Mouse (Mus musculus) MEL (cell line): Measurements from ENCODE around the gene Pxn. TPM values are rescaled to one million over a fixed set of nuclear protein-coding genes. Genes with fewer than 3 reads are reported as not detected.

Source experiments
- DNase-seq: peaks from one replicate; pipeline ENCODE4 v3.0.0; 2011; ENCODE audit warnings: low read depth, low spot score
- H3K27ac ChIP-seq: 2 replicates; pipeline ENCODE4 v1.5.1; 2012; ENCODE audit warnings: low read depth, mild to moderate bottlenecking, control low read depth, low read length, moderate library complexity; ENCODE audit not compliant: control insufficient read depth
- H3K27me3 ChIP-seq, 2 experiments: fragments of 150-350 bp in 1 of 2; sonication (generic) in 1 of 2; 2 replicates each; pipeline ENCODE4 v1.6.1; 2012; ENCODE audit warnings: low read length in 2 of 2, mild to moderate bottlenecking in 2 of 2, improper control_type of control experiment in 1 of 2, moderate library complexity in 1 of 2; ENCODE audit not compliant: insufficient read depth in 2 of 2, control insufficient read depth in 1 of 2
- H3K36me3 ChIP-seq, 2 experiments: 2 replicates each; pipeline ENCODE4 v1.6.1; 2012 to 2014; ENCODE audit warnings: low read length in 2 of 2, improper control_type of control experiment in 1 of 2, inconsistent platforms in 1 of 2, mild to moderate bottlenecking in 1 of 2; ENCODE audit not compliant: insufficient read depth in 2 of 2, control insufficient read depth in 1 of 2
- H3K4me1 ChIP-seq, 2 experiments: fragments of 150-350 bp in 1 of 2; sonication (generic) in 1 of 2; 2 replicates each; pipeline ENCODE4 v1.6.1; 2012; ENCODE audit warnings: low read length in 2 of 2, improper control_type of control experiment in 1 of 2, mild to moderate bottlenecking in 1 of 2; ENCODE audit not compliant: insufficient read depth in 2 of 2, control insufficient read depth in 1 of 2
- H3K4me3 ChIP-seq, 2 experiments: fragments of 150-350 bp in 1 of 2; sonication (generic) in 1 of 2; 2 replicates each; pipeline ENCODE4 v1.5.1; 2012; ENCODE audit warnings: low read depth in 2 of 2, low read length in 2 of 2, mild to moderate bottlenecking in 2 of 2, moderate library complexity in 2 of 2, control low read depth in 1 of 2, improper control_type of control experiment in 1 of 2; ENCODE audit not compliant: control insufficient read depth in 1 of 2, insufficient read depth in 1 of 2
- H3K79me2 ChIP-seq: 2 replicates; pipeline ENCODE4 v1.6.1; 2012; ENCODE audit warnings: mild to moderate bottlenecking, low read length, moderate library complexity; ENCODE audit not compliant: control insufficient read depth, poor library complexity, insufficient read depth
- H3K9ac ChIP-seq: 2 replicates; pipeline ENCODE4 v1.6.1; 2012; ENCODE audit warnings: low read depth, mild to moderate bottlenecking, control low read depth, low read length, moderate library complexity; ENCODE audit not compliant: control insufficient read depth, poor library complexity, severe bottlenecking
- H3K9me3 ChIP-seq: fragments of 150-350 bp; sonication (generic); replicated peaks from 2 replicates; pipeline ENCODE4 v1.6.1; 2012; ENCODE audit warnings: mild to moderate bottlenecking, low read length, improper control_type of control experiment, moderate library complexity; ENCODE audit not compliant: insufficient read depth
- CHD1 ChIP-seq: IDR thresholded peaks from 2 replicates; pipeline ENCODE4 v1.6.1; 2012; ENCODE audit warnings: low read depth, mild to moderate bottlenecking, inconsistent platforms, low read length, improper control_type of control experiment
- CTCF ChIP-seq, 3 experiments: IDR thresholded peaks in 2 of 3; conservative IDR thresholded peaks in 1 of 3; 2 replicates each; pipeline ENCODE4 v1.5.1; 2011 to 2012; ENCODE audit warnings: low read length in 3 of 3, low read depth in 2 of 3, mild to moderate bottlenecking in 2 of 3, improper control_type of control experiment in 1 of 3, inconsistent platforms in 1 of 3, mixed read lengths in 1 of 3, moderate library complexity in 1 of 3; ENCODE audit not compliant: control insufficient read depth in 1 of 3, insufficient read depth in 1 of 3, poor library complexity in 1 of 3, severe bottlenecking in 1 of 3
- GATA1 ChIP-seq: IDR thresholded peaks from 2 replicates; pipeline ENCODE4 v1.6.1; 2011; ENCODE audit warnings: low read depth, low read length, improper control_type of control experiment
- MAZ ChIP-seq: IDR thresholded peaks from 2 replicates; pipeline ENCODE4 v1.6.1; 2012; ENCODE audit warnings: low read depth, mild to moderate bottlenecking, inconsistent platforms, low read length, improper control_type of control experiment
- MEF2A ChIP-seq: IDR thresholded peaks from 2 replicates; pipeline ENCODE4 v1.6.1; 2014; ENCODE audit warnings: low read depth, mild to moderate bottlenecking, inconsistent platforms, low read length, improper control_type of control experiment; ENCODE audit not compliant: poor library complexity, insufficient replicate concordance, severe bottlenecking; ENCODE audit errors: extremely low read depth
- MXI1 ChIP-seq: IDR thresholded peaks from 2 replicates; pipeline ENCODE4 v1.6.1; 2011; ENCODE audit warnings: mild to moderate bottlenecking, low read depth, low read length, improper control_type of control experiment
- MYB ChIP-seq: IDR thresholded peaks from 2 replicates; pipeline ENCODE4 v1.6.1; 2011; ENCODE audit warnings: mild to moderate bottlenecking, low read depth, low read length, improper control_type of control experiment
- NRF1 ChIP-seq: IDR thresholded peaks from 2 replicates; pipeline ENCODE4 v1.6.1; 2014; ENCODE audit warnings: low read depth, mild to moderate bottlenecking, inconsistent platforms, low read length, improper control_type of control experiment, moderate library complexity; ENCODE audit not compliant: poor library complexity, insufficient read depth, severe bottlenecking
- POLR2A ChIP-seq, 2 experiments: IDR thresholded peaks; 2 replicates each; pipeline ENCODE4 v1.6.1; 2011 to 2012; ENCODE audit warnings: low read length in 2 of 2, mild to moderate bottlenecking in 2 of 2, control low read depth in 1 of 2, improper control_type of control experiment in 1 of 2, low read depth in 1 of 2, moderate library complexity in 1 of 2; ENCODE audit not compliant: control insufficient read depth in 1 of 2, insufficient read depth in 1 of 2, poor library complexity in 1 of 2
- POLR2AphosphoS5 ChIP-seq: IDR thresholded peaks from 2 replicates; pipeline ENCODE4 v1.6.1; 2012; ENCODE audit warnings: low read depth, borderline replicate concordance, mild to moderate bottlenecking, inconsistent platforms, low read length, moderate library complexity, mixed read lengths
- RAD21 ChIP-seq: IDR thresholded peaks from 2 replicates; pipeline ENCODE4 v1.6.1; 2011; ENCODE audit warnings: mild to moderate bottlenecking, low read depth, low read length, improper control_type of control experiment
- SMC3 ChIP-seq: IDR thresholded peaks from 2 replicates; pipeline ENCODE4 v1.6.1; 2011; ENCODE audit warnings: low read depth, low read length, improper control_type of control experiment
- TBP ChIP-seq: IDR thresholded peaks from 2 replicates; pipeline ENCODE4 v1.8.0; 2011; ENCODE audit warnings: low read depth, low read length, improper control_type of control experiment
- TCF12 ChIP-seq: IDR thresholded peaks from 2 replicates; pipeline ENCODE4 v1.6.1; 2014; ENCODE audit warnings: low read depth, mild to moderate bottlenecking, inconsistent platforms, low read length, improper control_type of control experiment, moderate library complexity
- UBTF ChIP-seq: IDR thresholded peaks from 2 replicates; pipeline ENCODE4 v1.6.1; 2012; ENCODE audit warnings: low read depth, mild to moderate bottlenecking, inconsistent platforms, low read length, improper control_type of control experiment, moderate library complexity, borderline replicate concordance; ENCODE audit not compliant: insufficient read depth
- USF2 ChIP-seq, 2 experiments: IDR thresholded peaks; 2 replicates each; pipeline ENCODE4 v1.6.1; 2011 to 2012; ENCODE audit warnings: improper control_type of control experiment in 2 of 2, low read length in 2 of 2, borderline replicate concordance in 1 of 2, inconsistent platforms in 1 of 2, low read depth in 1 of 2, mild to moderate bottlenecking in 1 of 2; ENCODE audit not compliant: insufficient read depth in 1 of 2
- ZC3H11A ChIP-seq: IDR thresholded peaks from 2 replicates; pipeline ENCODE4 v1.6.1; 2012; ENCODE audit warnings: low read depth, mild to moderate bottlenecking, inconsistent platforms, low read length, improper control_type of control experiment
- ZKSCAN1 ChIP-seq: IDR thresholded peaks from 2 replicates; pipeline ENCODE4 v1.6.1; 2012; ENCODE audit warnings: low read depth, mild to moderate bottlenecking, inconsistent platforms, low read length, improper control_type of control experiment, moderate library complexity
- ZNF384 ChIP-seq: IDR thresholded peaks from 2 replicates; pipeline ENCODE4 v1.6.1; 2012; ENCODE audit warnings: low read depth, mild to moderate bottlenecking, inconsistent platforms, low read length, improper control_type of control experiment
- polyA plus RNA-seq, 2 experiments: library from polyadenylated mRNA; stranded (reverse) in 1 of 2; unstranded in 1 of 2; fragments of >175 nt in 1 of 2; fragments of >200 nt in 1 of 2; gene quantifications; 2 replicates each; pipeline versions ENCODE4 v1.2.1 to v1.2.4; 2012; ENCODE audit warnings: low replicate concordance in 2 of 2, low read depth in 1 of 2; ENCODE audit not compliant: insufficient read length in 2 of 2, insufficient read depth in 1 of 2, missing spikeins in 1 of 2
- total RNA-seq: library from RNA; depleted of rRNA; stranded (reverse); fragments of 300-350 nt; gene quantifications from 2 replicates; pipeline ENCODE4 v1.2.3, GENCODE M21; 2012

Pxn gene
- total and polyA plus RNA-seq, 3 experiments, result 15.2 to 167 (median 29.2) TPM

GRCm38 (mm10) chr5:115483947-115484920 lies 22.2 kb upstream of the Pxn start, which contains the start of gene Sirt4:
TSS of gene Sirt4 (minus strand) at chr5:115484725.
- TF ChIP-seq TBP (peak; percentile 91), RAD21 (no peak), NRF1 (no peak), GATA1 (peak; percentile 22; the same call in 1 of the 2 replicates), POLR2A (IDR thresholded peaks at IDR 0.05; ENCODE audit: control insufficient read depth in 1 of 2, insufficient read depth in 1 of 2, low read depth in 1 of 2, low read length in 2 of 2, poor library complexity in 1 of 2) (peak; percentile 34 to 88; a peak in 3 of 4 replicates), UBTF (no peak), USF2 (IDR thresholded peaks at IDR 0.05; ENCODE audit: borderline replicate concordance in 1 of 2, insufficient read depth in 1 of 2, low read depth in 1 of 2, low read length in 2 of 2) (no peak), MEF2A (no peak), POLR2AphosphoS5 (no peak)
- Histone ChIP-seq H3K27me3 (no peaks in the 10 kb centered on the region), H3K27ac (peak within 1 kb of the TSS; percentile 58), H3K4me1 (0 out of 4 replicates have a peak, but pooled peaks cover 0 to 6% of the 10 kb centered on the region in 2 experiments), H3K4me3 (peak within 1 kb of the TSS; percentile 63 to 65), H3K9me3 (no peaks in the 10 kb centered on the region), H3K9ac (peak within 1 kb of the TSS; percentile 76), H3K79me2 (no peaks in the 10 kb centered on the region), H3K36me3 (peaks cover 0 to 6% of the 10 kb centered on the region in 2 experiments; a peak in 2 of 4 replicates)
- DNase-seq, result peak; percentile 98

- Histone ChIP-seq H3K27me3 (no peaks in the 10 kb centered on the region), H3K9ac (peak overlapping the region; percentile 69), H3K79me2 (no peaks in the 10 kb centered on the region), H3K4me1 (0 out of 4 replicates have a peak, but pooled peaks cover 0 to 6% of the 10 kb centered on the region in 2 experiments), H3K36me3 (peaks cover 0 to 6% of the 10 kb centered on the region in 2 experiments; a peak in 2 of 4 replicates), H3K27ac (peak overlapping the region; percentile 58; the same call in 1 of the 2 replicates), H3K4me3 (peak overlapping the region; percentile 63 to 65), H3K9me3 (no peaks in the 10 kb centered on the region)
- TF ChIP-seq TCF12 (no peak), ZNF384 (no peak), SMC3 (no peak), MAZ (no peak), MYB (no peak), ZKSCAN1 (no peak), POLR2A (IDR thresholded peaks at IDR 0.05; ENCODE audit: control insufficient read depth in 1 of 2, insufficient read depth in 1 of 2, low read depth in 1 of 2, low read length in 2 of 2, poor library complexity in 1 of 2) (no peak), MEF2A (no peak), GATA1 (no peak), CTCF (IDR thresholded peaks at IDR 0.05 in 2 of 3, conservative IDR thresholded peaks at IDR 0.05 in 1 of 3; ENCODE audit: control insufficient read depth in 1 of 3, insufficient read depth in 1 of 3, low read depth in 2 of 3, low read length in 3 of 3, poor library complexity in 1 of 3, severe bottlenecking in 1 of 3) (no peak), RAD21 (no peak), CHD1 (no peak), ZC3H11A (no peak), UBTF (no peak), MXI1 (no peak), USF2 (IDR thresholded peaks at IDR 0.05; ENCODE audit: borderline replicate concordance in 1 of 2, insufficient read depth in 1 of 2, low read depth in 1 of 2, low read length in 2 of 2) (no peak)
- no peak for DNase-seq
These were observed 21.5 kb upstream of the Pxn start for GRCm38 (mm10) chr5:115484996-115485395.
